16 mouse cellular contexts compared by ENCODE assay signal in the genomic region with DNA sequence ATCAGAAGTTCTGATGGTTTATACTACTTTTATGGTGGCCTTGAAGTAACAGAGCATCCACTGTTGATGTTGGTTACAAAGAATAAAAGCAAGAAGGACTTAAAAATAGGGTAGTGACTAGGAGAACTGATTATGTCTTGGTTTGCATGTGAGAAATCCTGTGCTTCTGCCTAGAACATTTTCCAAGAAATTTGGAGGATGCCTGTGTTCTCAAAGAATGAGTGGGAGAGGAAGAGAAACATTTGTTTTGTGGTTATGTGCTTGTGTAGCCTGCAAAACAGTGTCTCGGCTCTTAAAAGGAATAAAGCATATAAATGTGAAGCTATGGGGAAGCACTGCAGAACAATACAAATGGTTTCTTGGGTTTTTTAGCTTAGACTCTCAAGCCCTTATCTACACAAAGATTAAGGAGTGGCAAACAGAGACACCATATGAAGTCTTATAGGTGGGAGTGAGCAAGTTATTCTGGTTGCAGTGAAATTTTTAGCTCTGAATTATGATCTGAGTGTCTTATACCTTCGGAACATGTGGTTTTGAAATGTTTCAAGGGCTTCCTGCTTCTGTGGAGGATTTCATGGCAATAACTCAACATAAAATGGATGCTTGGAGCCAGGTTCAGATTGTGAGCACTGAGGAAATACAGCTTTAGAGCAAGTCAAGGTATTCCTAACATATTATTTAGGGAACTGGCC.
"Had no signal": no experiment of that assay in that cellular context is flagged by ENCODE, and none has a peak within 500 bp of the region (broad histone marks: within the 10 kb centered on the region; RNA-seq: fewer than 3 reads in every experiment).

No protein-coding gene starts in this region.

- H3K4me3 ChIP-seq: hindbrain, embryonic 15.5 days; limb, embryonic 15.5 days; liver, embryonic 12.5 days; midbrain, embryonic 10.5 days; myocyte; neural tube, embryonic 15.5 days had no signal

- H3K27ac ChIP-seq: hindbrain, embryonic 15.5 days; limb, embryonic 15.5 days; liver, embryonic 12.5 days; midbrain, embryonic 10.5 days; neural tube, embryonic 15.5 days had no signal

- ATAC-seq: intestine, embryonic 16.5 days; liver, embryonic 12.5 days had no signal

- DNase-seq: kidney, adult 9 months; kidney, postnatal 10 days; lung, embryonic 14.5 days; lung, postnatal 10 days; lung, postnatal 4 days; midbrain, embryonic 14.5 days; spleen, adult 18-20 months; thymus, adult 2 months; thymus, postnatal 36 days had no signal
